Mouse (Mus musculus) spleen, postnatal 10 days (tissue): ENCODE measurements at regions not wholly inside any gene's neighbourhood (a gene's known extent, or its start where the extent isn't known, plus 50 kb on each side); places are given as distances from the start of the nearest gene placed in this dataset.

Experiments
- DNase-seq, 2 experiments: peaks; one replicate each; pipeline ENCODE4 v3.0.0; 2021 to 2022; ENCODE audit warnings: low spot score in 2 of 2

DNA sequence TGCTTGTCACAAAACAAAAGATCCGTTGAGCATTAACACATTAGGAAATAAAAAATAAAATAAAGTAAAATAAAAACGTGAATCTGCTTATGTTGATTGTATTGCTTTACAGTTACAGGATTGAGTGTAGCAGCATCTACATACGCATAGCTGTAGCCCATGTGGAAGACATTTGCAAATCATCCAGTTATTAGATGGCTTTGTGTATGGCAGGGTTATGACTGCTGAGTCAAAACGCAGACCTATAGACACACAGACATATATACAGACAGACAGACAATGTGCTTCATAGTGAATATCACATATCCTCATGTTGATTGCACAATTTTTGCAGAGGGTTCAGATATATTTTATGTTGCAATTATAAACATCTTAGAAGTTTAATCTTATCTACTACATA, 64.5 kb downstream of the Gm11146 start:
- no peak for DNase-seq

DNA sequence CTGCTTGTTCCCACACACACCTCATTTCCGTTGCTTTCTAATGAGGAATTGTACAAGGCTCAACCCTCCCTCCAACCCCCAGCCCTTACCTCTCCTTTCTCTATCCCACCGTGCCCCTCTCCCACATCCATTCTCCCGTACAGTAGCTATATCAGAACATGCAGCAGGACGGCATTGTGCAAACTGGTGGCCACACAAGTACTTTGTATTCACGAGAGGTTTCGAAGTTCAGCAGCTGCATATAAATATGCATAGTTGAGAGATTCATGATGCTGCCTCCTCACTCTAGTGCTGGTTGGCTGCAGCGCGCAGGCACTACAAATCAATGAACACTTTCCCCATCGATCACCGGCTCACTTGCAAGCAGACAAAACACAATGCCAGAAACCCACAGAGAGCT, 65.1 kb downstream of the Gm11146 start:
- DNase-seq = no peak

DNA sequence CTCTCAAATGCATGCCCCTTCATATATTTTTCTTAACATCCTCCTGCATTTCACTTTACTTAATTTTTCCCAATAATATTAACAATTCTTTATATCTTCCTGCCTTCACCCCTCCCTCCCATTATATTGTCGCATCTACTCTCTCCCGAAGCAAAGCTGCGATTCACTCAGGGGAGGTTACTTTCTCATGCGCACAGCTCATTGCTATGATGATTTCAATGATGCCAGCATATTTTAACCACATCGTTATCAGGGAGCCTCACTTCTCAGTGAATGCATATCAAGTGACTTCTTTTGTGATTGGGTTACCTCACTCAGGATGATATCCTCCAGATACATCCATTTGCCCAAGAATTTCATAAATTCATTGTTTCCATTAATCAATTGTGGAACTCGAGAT, 65.6 kb downstream of the Gm11146 start:
- no peak for DNase-seq

DNA sequence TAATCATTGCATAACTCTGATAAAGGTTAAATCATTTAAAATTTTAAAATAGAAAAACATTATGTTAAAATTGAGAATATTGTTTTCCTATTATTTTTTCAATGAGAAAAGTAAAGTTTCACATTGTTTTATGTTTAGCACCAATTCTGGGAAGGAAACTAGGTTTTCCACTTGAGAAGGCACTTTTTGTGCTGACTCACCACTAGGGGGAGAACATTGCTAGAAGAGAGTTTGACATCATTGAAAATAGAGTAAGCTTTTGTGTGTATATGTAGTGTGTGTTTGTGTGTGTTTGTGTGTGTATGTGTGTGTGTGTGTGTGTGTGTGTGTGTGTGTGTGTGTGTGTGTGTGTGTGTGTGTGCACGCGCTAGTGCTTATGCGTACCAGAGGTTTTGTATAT, 66.9 kb downstream of the Gm11146 start:
- DNase-seq = no peak

DNA sequence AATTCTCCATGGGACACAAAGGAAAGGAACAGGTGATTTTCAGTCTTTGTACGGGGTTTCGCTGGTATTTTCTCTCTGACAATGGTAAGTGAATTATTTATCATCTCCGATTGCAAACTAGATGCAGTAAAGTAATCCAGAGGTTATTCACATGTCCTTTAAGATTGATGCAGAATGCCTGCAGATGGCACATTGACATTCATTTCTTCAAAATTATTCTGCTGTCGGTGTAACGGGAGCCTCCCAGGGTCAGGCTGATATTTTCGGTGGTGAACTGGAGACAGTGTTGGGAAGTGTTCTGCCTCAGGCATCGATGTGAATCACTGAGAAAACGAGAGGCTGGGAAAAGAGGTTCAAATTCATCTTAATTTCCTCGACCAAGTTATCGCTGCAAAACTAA, 70.3 kb downstream of the Gm11146 start:
- no peak for DNase-seq

DNA sequence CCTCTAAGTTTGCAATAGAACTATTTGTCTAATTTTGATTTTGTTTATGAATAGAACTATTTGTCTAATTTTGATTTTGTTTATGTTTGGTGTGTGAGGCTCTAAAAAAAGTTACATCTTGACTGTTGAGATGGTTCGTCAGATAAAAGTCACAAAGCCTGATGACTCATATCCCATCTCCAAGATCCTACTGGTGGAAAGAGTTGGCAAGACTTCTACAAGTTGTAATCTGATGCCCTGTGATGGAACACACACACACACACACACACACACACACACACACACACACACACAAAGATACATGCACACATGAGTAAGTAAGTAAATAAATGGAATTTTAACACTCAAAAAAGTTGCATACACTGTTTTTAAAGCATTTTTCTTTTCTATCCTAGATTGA, 73.9 kb downstream of the Gm11146 start:
- no peak for DNase-seq

DNA sequence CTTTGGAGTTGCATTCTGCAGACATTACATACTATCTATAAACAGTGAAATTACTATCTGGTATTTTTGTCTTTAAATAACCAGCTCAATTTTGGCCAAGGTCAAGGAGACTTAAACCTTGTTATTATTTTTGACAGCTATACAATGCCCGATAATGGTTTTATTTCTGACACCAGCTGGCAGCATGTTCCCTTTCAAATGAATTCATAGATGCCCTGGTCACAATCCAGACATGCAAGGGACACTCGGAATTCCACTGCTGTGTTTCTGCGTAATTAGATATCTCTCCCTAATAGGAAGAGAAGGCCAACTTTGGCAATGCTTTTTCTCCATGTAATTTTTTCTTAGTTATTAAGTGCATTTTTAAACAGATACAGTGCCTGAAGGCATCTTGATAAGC, 87.3 kb downstream of the Gm11146 start:
- DNase-seq = no peak

DNA sequence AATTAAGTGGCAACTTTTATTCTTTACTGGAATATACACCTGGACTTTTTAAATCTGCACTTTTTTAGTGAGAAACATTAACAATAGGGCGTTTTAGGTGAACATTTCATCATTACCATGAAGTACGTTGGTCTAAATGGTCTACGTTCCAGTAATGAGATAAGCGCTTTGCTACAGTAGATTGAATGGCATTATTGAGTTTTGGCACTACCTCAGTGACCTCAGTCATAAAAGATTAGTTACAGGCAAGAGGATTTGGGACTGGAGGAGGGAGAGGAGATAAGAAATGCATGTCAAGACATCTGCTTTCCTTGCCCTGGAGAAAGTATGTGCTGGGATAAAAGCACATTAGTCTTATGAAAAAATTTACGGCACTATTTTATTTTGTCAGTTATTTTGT, 98.3 kb downstream of the Gm11146 start:
- no peak for DNase-seq

DNA sequence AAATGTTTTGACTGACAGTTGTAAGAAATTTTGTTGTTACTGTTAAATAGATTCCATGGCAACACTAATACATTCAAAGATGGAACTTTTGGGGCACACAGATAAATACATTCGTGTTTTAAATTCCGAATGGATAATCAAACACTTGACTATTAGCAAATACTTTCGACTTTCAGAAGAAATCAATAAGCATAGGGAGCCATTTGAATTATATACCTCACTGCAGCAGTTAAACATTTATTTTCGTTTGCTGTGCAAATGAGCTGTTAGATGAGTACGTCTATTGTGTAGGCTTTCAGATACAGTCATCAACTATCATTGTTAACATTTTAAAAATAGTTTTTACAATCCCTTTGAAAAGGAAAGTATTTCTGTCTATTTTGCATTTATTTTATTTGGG, 99.0 kb downstream of the Gm11146 start:
- DNase-seq = no peak

DNA sequence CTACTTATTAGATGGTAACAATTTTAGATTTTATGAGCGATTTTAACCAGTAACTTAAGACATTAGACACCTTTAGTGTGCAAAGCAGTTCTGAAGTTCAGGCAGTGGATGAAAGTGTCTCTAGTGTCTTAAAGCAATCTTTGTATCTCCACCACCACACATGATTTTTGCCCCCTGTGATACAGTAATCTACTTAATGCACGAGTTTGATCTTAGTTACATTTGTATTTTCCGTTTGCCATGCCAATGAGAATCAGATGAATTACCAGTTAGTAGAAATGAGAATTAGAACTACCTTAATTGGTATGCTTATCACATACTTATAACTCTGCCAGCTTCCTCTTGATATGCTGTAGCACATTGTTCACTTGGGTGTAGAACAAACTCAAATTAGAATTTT, 99.9 kb downstream of the Gm11146 start:
- no peak for DNase-seq

DNA sequence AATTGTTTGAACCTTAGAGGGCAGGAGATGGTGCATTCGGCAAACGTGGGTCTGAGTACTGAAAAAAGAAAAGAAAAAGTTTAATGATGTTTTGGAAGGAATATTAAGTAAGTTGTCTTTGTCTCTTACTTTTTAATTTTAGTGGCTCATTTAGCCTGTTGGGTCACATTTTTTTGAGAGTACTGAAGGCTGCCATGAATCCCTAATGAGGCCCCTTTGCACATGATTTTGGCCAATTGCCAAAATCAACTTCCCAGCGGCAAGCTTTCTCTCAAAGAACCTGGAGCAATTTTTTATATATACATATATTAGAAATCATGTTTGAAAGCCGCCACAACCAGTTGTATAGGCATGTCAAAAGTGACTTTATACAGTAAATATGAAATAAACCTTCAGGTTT, 100.9 kb downstream of the Gm11146 start:
- DNase-seq = no peak

DNA sequence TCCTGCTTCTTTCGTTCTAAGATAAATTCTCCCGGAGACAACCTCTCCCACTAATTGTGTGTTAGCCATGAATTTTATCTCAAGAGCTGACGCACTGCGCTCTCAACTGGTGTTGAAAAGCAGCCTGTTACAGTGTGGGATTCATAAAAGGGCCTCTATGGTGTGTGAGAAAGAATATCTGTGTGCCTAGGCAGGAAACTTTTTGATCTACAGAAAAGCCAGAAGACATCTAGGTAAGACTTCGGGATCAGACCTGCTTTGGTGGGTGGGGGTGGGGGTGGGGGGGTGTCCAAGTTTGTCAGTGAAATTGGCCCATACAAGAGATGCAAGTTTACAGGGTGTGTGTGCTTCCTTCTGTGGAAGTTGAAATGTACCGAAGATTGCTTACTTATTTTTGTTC, 101.5 kb downstream of the Gm11146 start:
- DNase-seq = no peak

DNA sequence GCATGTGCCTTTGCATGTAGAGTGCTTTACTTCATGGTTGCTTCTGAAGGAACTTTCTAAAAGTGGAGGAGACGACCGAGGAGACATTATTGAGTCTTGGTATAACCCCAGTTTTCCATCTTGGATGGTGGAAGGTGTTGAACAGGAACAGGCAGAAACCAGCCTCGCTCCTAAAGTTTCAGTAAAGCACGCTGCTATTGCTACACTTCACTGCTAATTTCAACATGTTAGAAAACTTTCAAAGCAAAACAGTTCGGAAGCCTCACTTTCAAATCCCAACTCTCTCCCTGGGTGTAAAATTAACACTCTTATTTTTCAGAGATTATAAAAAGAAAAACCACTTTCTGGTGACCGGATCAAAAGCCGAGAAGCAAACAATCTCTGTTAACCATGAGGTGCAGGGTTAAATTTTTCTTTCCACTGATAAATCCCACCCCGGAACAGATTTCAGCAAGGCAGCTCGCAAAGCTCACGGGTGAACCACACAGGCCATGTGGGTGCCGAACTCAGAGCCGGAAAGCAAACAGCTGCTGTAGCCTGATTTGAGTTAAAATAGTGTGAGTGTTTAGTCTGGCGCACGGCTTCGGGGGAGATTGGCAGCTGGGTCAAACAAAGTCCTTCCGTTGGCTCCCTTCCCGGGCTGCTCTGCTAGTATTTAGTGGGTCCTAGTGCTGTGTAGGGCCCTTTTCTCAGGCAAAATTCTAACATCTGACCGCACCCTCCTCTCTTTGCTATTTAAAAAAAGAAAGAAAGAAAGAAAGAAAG, 102.2 kb downstream of the Gm11146 start:
- DNase-seq = peak; percentile 2 to 44

DNA sequence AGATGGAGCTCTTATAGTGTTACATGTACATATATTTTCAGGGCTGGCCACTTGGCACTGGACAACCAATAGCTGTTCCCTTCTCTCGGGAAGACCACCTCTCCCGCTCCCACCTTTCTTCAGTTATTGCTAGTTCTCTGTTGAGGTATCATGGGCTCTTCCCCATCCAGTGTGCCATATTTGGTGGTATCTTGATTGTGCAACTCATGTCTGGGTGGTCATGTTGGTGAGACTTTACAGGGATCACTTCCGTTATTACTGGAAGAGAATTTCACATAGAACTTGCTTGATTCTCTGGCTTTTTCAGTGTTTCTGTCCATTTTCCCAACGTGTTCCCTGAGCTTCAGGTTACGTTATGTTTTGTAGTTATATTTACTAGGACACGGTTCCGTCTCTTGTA, 106.6 kb downstream of the Gm11146 start:
- DNase-seq = no peak

DNA sequence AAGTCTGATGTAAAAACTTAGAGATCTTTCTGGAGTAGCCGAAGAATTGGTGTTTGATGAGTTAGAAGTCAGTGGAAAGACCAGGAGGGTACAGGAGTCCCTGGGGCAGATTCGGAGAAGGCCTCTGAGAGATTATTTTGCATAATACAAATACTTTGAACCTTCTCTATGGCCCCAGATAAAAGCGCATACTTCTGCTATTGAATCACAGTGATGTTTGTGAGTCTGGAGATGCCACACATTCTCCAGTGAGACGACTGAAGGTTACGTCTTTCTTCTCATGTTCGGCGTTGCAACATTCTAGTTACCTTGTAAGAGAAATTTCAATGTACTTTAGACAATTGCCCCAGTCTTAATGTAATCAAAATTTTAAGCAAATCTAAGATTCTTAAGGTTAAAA, 107.9 kb downstream of the Gm11146 start:
- no peak for DNase-seq

DNA sequence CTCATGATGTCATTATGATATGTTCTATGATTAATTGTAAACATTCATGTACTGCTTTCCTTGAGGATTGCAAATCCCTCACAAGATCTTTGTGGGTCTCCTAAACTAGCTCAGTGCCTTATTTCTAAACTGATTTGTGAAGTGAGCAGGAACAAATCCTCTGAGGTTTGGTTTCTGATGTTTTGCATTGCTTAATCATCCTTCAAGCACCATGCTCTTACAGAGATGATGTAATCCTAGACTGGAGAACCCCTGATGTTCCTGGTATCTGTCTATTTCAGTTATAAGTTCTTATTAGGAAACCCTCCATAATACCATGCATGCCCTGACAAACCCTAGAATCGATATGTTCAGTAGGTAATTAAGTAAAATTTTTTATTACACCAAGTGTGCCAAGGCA, 113.7 kb downstream of the Gm11146 start:
- no peak for DNase-seq

DNA sequence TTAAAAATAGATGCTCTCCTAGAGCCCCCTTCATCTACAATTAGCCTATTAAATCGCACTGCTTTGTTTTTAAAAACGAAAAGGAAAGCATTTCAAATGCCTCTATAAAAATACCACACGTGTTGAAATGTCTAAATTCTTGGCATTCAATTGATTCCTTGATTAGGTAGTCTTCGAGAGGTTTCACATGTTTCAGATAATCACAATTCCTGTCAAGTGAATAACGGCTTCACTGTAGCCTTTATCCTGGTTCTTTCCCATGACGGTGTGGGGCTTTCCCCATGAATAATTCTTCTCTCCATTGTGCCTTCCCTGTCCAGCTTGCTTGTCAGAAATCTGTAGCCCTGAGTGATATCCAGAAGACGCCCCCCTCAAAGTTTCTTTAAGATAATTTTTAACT, 122.1 kb downstream of the Gm11146 start:
- DNase-seq = no peak

DNA sequence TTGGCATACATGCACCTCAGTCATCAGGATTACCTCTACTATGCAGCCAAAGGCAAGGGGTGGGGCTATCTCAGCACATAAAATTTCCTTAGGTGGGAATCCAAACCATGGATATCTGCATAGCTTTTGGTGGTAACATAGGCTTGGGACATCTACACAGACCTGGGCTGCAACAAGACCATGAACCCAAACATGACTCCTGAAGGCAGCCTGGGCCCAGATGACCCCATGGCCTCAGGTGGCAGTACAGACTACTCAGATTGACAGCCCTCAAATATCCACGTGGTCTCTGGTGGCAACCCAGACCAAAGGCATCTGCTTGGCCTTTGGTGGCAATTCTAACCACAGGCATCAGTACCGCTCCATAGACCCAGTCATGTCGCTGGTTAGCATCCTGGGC, 130.0 kb downstream of the Gm11146 start:
- no peak for DNase-seq

DNA sequence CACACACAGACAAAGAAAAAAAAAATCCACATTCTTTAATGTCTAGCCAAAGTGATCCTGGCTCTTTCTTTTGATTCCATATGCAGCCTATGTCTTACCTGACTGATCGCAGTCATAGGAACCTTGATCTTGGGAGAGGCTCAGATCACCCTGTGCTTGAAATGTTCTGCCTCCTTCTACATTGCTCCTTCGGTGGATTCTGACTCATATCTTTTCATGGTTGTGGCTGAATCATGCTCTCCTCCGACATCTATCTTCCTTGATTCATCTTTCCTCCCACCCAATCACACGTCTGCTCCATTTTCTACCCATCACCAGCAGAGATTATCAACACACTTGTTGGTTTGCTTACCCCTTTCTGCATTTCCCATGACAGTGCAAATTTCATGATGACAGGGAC, 132.0 kb downstream of the Gm11146 start:
- DNase-seq = no peak

DNA sequence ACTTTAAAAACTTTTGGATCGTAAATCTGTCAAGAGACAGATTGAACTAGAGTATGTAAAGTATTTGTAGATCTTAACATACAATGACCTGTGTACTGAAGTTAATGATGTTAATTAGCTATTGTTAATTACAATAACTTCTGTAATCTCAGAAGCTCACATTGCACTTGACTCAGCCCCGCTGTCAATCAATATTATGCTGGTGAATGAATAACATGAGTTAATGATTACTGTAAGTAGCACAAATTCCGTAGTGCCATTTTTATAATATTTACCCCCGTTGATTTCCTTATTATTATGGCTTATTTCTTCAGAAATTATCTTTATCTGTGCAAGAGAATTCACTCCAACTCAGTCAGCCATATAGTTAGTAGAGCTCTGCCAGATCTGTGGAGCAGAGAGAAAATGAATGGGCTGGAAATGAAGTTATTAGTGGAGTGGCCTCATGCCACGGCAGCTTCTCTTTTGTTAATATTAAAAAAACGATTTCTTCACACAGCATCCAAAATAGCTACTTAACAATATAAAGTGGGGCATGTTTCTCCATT, 132.5 kb downstream of the Gm11146 start:
- DNase-seq = no peak

DNA sequence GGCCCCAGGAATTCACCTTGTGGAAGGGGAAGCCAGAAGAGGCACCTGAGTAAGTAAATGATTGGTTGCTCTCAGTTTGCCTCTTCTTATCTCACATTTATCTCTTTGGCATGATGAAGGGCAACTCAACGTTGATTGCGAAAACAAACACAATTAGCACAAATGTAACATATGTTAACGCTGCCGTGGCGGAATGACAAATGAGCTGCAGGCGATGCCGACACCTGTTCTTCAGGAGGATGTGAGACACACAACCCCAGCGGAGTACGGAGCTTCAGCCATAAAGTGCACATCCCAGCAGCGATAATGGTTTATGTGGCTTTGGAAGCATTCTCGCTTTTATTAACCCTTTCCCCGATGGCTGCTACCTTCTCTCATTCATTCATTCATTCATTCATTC, 134.7 kb downstream of the Gm11146 start:
- DNase-seq = no peak

DNA sequence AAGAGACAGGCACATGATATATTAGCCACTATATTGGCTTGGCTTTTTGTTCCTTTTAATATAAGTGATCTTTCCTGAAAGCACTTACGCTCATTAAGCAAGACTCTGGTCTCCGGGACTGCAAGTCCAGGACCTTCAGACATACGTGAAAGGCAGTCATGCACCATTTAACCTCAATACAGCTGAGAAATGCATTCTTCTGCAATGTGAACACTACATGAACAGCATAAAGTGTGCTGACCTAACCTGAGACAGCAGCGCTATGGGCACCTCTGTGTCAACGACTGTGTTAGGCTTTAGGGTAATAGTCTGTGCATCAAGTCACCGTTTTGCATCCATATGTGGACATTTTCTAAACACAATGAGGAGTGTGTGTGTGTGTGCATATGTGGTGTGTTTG, 137.3 kb downstream of the Gm11146 start:
- DNase-seq = no peak

DNA sequence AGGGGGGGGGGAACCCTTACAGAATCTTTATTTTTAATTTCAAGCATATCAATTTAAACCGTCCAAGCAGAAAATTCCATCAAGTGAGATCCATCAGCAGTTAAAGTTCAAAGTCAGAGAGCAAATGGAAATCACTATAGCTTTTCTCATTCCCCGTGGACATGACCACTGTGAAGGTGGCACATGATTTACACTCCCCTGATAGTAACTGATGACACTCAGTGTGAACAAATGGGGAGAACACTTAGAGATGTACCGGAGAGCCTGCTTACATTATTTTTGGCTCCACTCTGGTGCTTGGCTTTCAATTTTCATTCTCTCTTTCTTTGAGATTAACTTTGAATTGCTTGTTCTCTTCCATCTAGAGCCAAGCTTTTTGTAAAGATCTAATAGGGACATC, 140.0 kb downstream of the Gm11146 start:
- DNase-seq = no peak

DNA sequence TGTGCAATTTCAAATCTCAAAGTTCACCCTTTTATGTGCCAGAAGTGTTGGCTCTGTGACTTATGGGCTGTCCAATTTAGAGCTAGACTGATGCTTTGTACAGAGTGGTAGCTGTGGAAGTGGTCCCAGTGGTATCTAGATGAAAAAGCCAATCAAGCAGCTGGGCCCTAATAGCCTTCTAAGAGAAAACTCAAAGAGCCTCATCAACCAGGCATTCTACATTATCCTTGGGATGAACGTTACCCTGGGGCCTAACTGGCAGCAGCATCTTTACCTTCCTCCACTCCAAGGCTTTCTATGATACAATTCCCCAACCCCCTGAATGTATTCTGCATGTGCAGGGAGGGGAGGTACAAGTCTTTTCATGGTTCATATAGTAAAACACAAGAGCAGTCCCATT, 140.4 kb downstream of the Gm11146 start:
- no peak for DNase-seq
